Mouse (Mus musculus) MEL (cell line): ENCODE data around the gene Bmp7. TPM values are rescaled to one million over a fixed set of nuclear protein-coding genes. Genes with fewer than 3 reads are reported as not detected.

Experiments used
- DNase-seq: peaks from one replicate; pipeline ENCODE4 v3.0.0; 2011; ENCODE audit warnings: low read depth, low spot score
- H3K27ac ChIP-seq: 2 replicates; pipeline ENCODE4 v1.5.1; 2012; ENCODE audit warnings: low read depth, mild to moderate bottlenecking, control low read depth, low read length, moderate library complexity; ENCODE audit not compliant: control insufficient read depth
- H3K27me3 ChIP-seq, 2 experiments: fragments of 150-350 bp in 1 of 2; sonication (generic) in 1 of 2; 2 replicates each; pipeline ENCODE4 v1.6.1; 2012; ENCODE audit warnings: low read length in 2 of 2, mild to moderate bottlenecking in 2 of 2, improper control_type of control experiment in 1 of 2, moderate library complexity in 1 of 2; ENCODE audit not compliant: insufficient read depth in 2 of 2, control insufficient read depth in 1 of 2
- H3K36me3 ChIP-seq, 2 experiments: 2 replicates each; pipeline ENCODE4 v1.6.1; 2012 to 2014; ENCODE audit warnings: low read length in 2 of 2, improper control_type of control experiment in 1 of 2, inconsistent platforms in 1 of 2, mild to moderate bottlenecking in 1 of 2; ENCODE audit not compliant: insufficient read depth in 2 of 2, control insufficient read depth in 1 of 2
- H3K4me1 ChIP-seq, 2 experiments: fragments of 150-350 bp in 1 of 2; sonication (generic) in 1 of 2; 2 replicates each; pipeline ENCODE4 v1.6.1; 2012; ENCODE audit warnings: low read length in 2 of 2, improper control_type of control experiment in 1 of 2, mild to moderate bottlenecking in 1 of 2; ENCODE audit not compliant: insufficient read depth in 2 of 2, control insufficient read depth in 1 of 2
- H3K4me3 ChIP-seq, 2 experiments: fragments of 150-350 bp in 1 of 2; sonication (generic) in 1 of 2; 2 replicates each; pipeline ENCODE4 v1.5.1; 2012; ENCODE audit warnings: low read depth in 2 of 2, low read length in 2 of 2, mild to moderate bottlenecking in 2 of 2, moderate library complexity in 2 of 2, control low read depth in 1 of 2, improper control_type of control experiment in 1 of 2; ENCODE audit not compliant: control insufficient read depth in 1 of 2, insufficient read depth in 1 of 2
- H3K79me2 ChIP-seq: 2 replicates; pipeline ENCODE4 v1.6.1; 2012; ENCODE audit warnings: mild to moderate bottlenecking, low read length, moderate library complexity; ENCODE audit not compliant: control insufficient read depth, poor library complexity, insufficient read depth
- H3K9ac ChIP-seq: 2 replicates; pipeline ENCODE4 v1.6.1; 2012; ENCODE audit warnings: low read depth, mild to moderate bottlenecking, control low read depth, low read length, moderate library complexity; ENCODE audit not compliant: control insufficient read depth, poor library complexity, severe bottlenecking
- H3K9me3 ChIP-seq: fragments of 150-350 bp; sonication (generic); replicated peaks from 2 replicates; pipeline ENCODE4 v1.6.1; 2012; ENCODE audit warnings: mild to moderate bottlenecking, low read length, improper control_type of control experiment, moderate library complexity; ENCODE audit not compliant: insufficient read depth
- CHD1 ChIP-seq: IDR thresholded peaks from 2 replicates; pipeline ENCODE4 v1.6.1; 2012; ENCODE audit warnings: low read depth, mild to moderate bottlenecking, inconsistent platforms, low read length, improper control_type of control experiment
- CTCF ChIP-seq, 3 experiments: IDR thresholded peaks in 2 of 3; conservative IDR thresholded peaks in 1 of 3; 2 replicates each; pipeline ENCODE4 v1.5.1; 2011 to 2012; ENCODE audit warnings: low read length in 3 of 3, low read depth in 2 of 3, mild to moderate bottlenecking in 2 of 3, improper control_type of control experiment in 1 of 3, inconsistent platforms in 1 of 3, mixed read lengths in 1 of 3, moderate library complexity in 1 of 3; ENCODE audit not compliant: control insufficient read depth in 1 of 3, insufficient read depth in 1 of 3, poor library complexity in 1 of 3, severe bottlenecking in 1 of 3
- E2F4 ChIP-seq: IDR thresholded peaks from 2 replicates; pipeline ENCODE4 v1.6.1; 2011; ENCODE audit warnings: low read depth, low read length, improper control_type of control experiment, borderline replicate concordance
- ELF1 ChIP-seq: IDR thresholded peaks from 2 replicates; pipeline ENCODE4 v1.6.1; 2014; ENCODE audit warnings: low read depth, mild to moderate bottlenecking, inconsistent platforms, low read length, improper control_type of control experiment, moderate library complexity
- EP300 ChIP-seq, 2 experiments: IDR thresholded peaks; 2 replicates each; pipeline ENCODE4 v1.6.1; 2011; ENCODE audit warnings: improper control_type of control experiment in 2 of 2, low read length in 2 of 2, low read depth in 1 of 2, mild to moderate bottlenecking in 1 of 2
- ETS1 ChIP-seq: IDR thresholded peaks from 2 replicates; pipeline ENCODE4 v1.6.1; 2012; ENCODE audit warnings: low read depth, mild to moderate bottlenecking, inconsistent platforms, low read length, improper control_type of control experiment, moderate library complexity
- GATA1 ChIP-seq: IDR thresholded peaks from 2 replicates; pipeline ENCODE4 v1.6.1; 2011; ENCODE audit warnings: low read depth, low read length, improper control_type of control experiment
- JUND ChIP-seq: IDR thresholded peaks from 2 replicates; pipeline ENCODE4 v1.6.1; 2011; ENCODE audit warnings: low read depth, mild to moderate bottlenecking, improper control_type of control experiment, low read length
- KAT2A ChIP-seq: conservative IDR thresholded peaks from 2 replicates; pipeline ENCODE4 v1.6.1; 2012; ENCODE audit warnings: low read depth, low read length, improper control_type of control experiment, inconsistent platforms
- MAFK ChIP-seq: IDR thresholded peaks from 2 replicates; pipeline ENCODE4 v1.6.1; 2011; ENCODE audit warnings: low read depth, mild to moderate bottlenecking, low read length, improper control_type of control experiment, borderline replicate concordance
- MAX ChIP-seq: IDR thresholded peaks from 2 replicates; pipeline ENCODE4 v1.6.1; 2011; ENCODE audit warnings: low read length, improper control_type of control experiment
- MEF2A ChIP-seq: IDR thresholded peaks from 2 replicates; pipeline ENCODE4 v1.6.1; 2014; ENCODE audit warnings: low read depth, mild to moderate bottlenecking, inconsistent platforms, low read length, improper control_type of control experiment; ENCODE audit not compliant: poor library complexity, insufficient replicate concordance, severe bottlenecking; ENCODE audit errors: extremely low read depth
- NRF1 ChIP-seq: IDR thresholded peaks from 2 replicates; pipeline ENCODE4 v1.6.1; 2014; ENCODE audit warnings: low read depth, mild to moderate bottlenecking, inconsistent platforms, low read length, improper control_type of control experiment, moderate library complexity; ENCODE audit not compliant: poor library complexity, insufficient read depth, severe bottlenecking
- POLR2AphosphoS5 ChIP-seq: IDR thresholded peaks from 2 replicates; pipeline ENCODE4 v1.6.1; 2012; ENCODE audit warnings: low read depth, borderline replicate concordance, mild to moderate bottlenecking, inconsistent platforms, low read length, moderate library complexity, mixed read lengths
- RAD21 ChIP-seq: IDR thresholded peaks from 2 replicates; pipeline ENCODE4 v1.6.1; 2011; ENCODE audit warnings: mild to moderate bottlenecking, low read depth, low read length, improper control_type of control experiment
- SMC3 ChIP-seq: IDR thresholded peaks from 2 replicates; pipeline ENCODE4 v1.6.1; 2011; ENCODE audit warnings: low read depth, low read length, improper control_type of control experiment
- TAL1 ChIP-seq: IDR thresholded peaks from 2 replicates; pipeline ENCODE4 v1.6.1; 2012; ENCODE audit warnings: mild to moderate bottlenecking, inconsistent platforms, low read length, moderate library complexity, mixed read lengths
- TBP ChIP-seq: IDR thresholded peaks from 2 replicates; pipeline ENCODE4 v1.8.0; 2011; ENCODE audit warnings: low read depth, low read length, improper control_type of control experiment
- TCF12 ChIP-seq: IDR thresholded peaks from 2 replicates; pipeline ENCODE4 v1.6.1; 2014; ENCODE audit warnings: low read depth, mild to moderate bottlenecking, inconsistent platforms, low read length, improper control_type of control experiment, moderate library complexity
- UBTF ChIP-seq: IDR thresholded peaks from 2 replicates; pipeline ENCODE4 v1.6.1; 2012; ENCODE audit warnings: low read depth, mild to moderate bottlenecking, inconsistent platforms, low read length, improper control_type of control experiment, moderate library complexity, borderline replicate concordance; ENCODE audit not compliant: insufficient read depth
- ZC3H11A ChIP-seq: IDR thresholded peaks from 2 replicates; pipeline ENCODE4 v1.6.1; 2012; ENCODE audit warnings: low read depth, mild to moderate bottlenecking, inconsistent platforms, low read length, improper control_type of control experiment
- ZKSCAN1 ChIP-seq: IDR thresholded peaks from 2 replicates; pipeline ENCODE4 v1.6.1; 2012; ENCODE audit warnings: low read depth, mild to moderate bottlenecking, inconsistent platforms, low read length, improper control_type of control experiment, moderate library complexity
- ZMIZ1 ChIP-seq: IDR thresholded peaks from 2 replicates; pipeline ENCODE4 v1.6.1; 2012; ENCODE audit warnings: low read depth, mild to moderate bottlenecking, inconsistent platforms, low read length, improper control_type of control experiment, moderate library complexity
- ZNF384 ChIP-seq: IDR thresholded peaks from 2 replicates; pipeline ENCODE4 v1.6.1; 2012; ENCODE audit warnings: low read depth, mild to moderate bottlenecking, inconsistent platforms, low read length, improper control_type of control experiment
- polyA plus RNA-seq, 2 experiments: library from polyadenylated mRNA; stranded (reverse) in 1 of 2; unstranded in 1 of 2; fragments of >175 nt in 1 of 2; fragments of >200 nt in 1 of 2; gene quantifications; 2 replicates each; pipeline versions ENCODE4 v1.2.1 to v1.2.4; 2012; ENCODE audit warnings: low replicate concordance in 2 of 2, low read depth in 1 of 2; ENCODE audit not compliant: insufficient read length in 2 of 2, insufficient read depth in 1 of 2, missing spikeins in 1 of 2
- total RNA-seq: library from RNA; depleted of rRNA; stranded (reverse); fragments of 300-350 nt; gene quantifications from 2 replicates; pipeline ENCODE4 v1.2.3, GENCODE M21; 2012

Bmp7 gene
- total and polyA plus RNA-seq, 3 experiments, result not detected

- H3K27ac ChIP-seq, result no peak overlapping the region
- H3K9ac ChIP-seq, result no peak overlapping the region
- no peak overlapping the region for H3K4me3 ChIP-seq
- H3K27me3 ChIP-seq, result no peaks in the 10 kb centered on the region
- no peaks in the 10 kb centered on the region for H3K79me2 ChIP-seq
- TF ChIP-seq TAL1, result no peak
- no peak for TF ChIP-seq MAX
- no peak for TF ChIP-seq UBTF
- TF ChIP-seq KAT2A, result no peak
- TF ChIP-seq ZC3H11A, result no peak
- no peak for TF ChIP-seq ETS1
- no peak for TF ChIP-seq CHD1
- TF ChIP-seq ZNF384, result no peak
- TF ChIP-seq ZMIZ1, result no peak
- no peak for TF ChIP-seq NRF1
- no peak for TF ChIP-seq RAD21
- TF ChIP-seq, all 39 proteins: peak for 0
- no peaks in the 10 kb centered on the region for H3K9me3 ChIP-seq
- DNase-seq, result no peak
- no peaks in the 10 kb centered on the region for H3K4me1 ChIP-seq
- H3K36me3 ChIP-seq, result no peaks in the 10 kb centered on the region
These were observed 26.1 kb downstream of the Bmp7 start for GRCm38 (mm10) chr2:172914018-172914417.

- no peak for TF ChIP-seq MEF2A
- TF ChIP-seq ZC3H11A, result no peak
- TF ChIP-seq KAT2A, result no peak
- no peak for TF ChIP-seq EP300 (IDR thresholded peaks at IDR 0.05; ENCODE audit: low read depth in 1 of 2, low read length in 2 of 2)
- no peak for TF ChIP-seq POLR2AphosphoS5
- no peak for TF ChIP-seq TCF12
- no peak for TF ChIP-seq ELF1
- TF ChIP-seq JUND, result no peak
- no peak for TF ChIP-seq RAD21
- no peak for TF ChIP-seq ZNF384
- TF ChIP-seq ZKSCAN1, result no peak
- TF ChIP-seq CTCF (IDR thresholded peaks at IDR 0.05 in 2 of 3, conservative IDR thresholded peaks at IDR 0.05 in 1 of 3; ENCODE audit: control insufficient read depth in 1 of 3, insufficient read depth in 1 of 3, low read depth in 2 of 3, low read length in 3 of 3, poor library complexity in 1 of 3, severe bottlenecking in 1 of 3), result no peak
- no peak for TF ChIP-seq E2F4
- no peak for TF ChIP-seq TBP
- no peak for TF ChIP-seq GATA1
- TF ChIP-seq MAFK, result no peak
- no peak for TF ChIP-seq ETS1
- no peak for TF ChIP-seq SMC3
- H3K4me3 ChIP-seq, result no peak overlapping the region
- no peaks in the 10 kb centered on the region for H3K79me2 ChIP-seq
- no peak for DNase-seq
- H3K36me3 ChIP-seq, result no peaks in the 10 kb centered on the region
- no peaks in the 10 kb centered on the region for H3K4me1 ChIP-seq
- H3K27ac ChIP-seq, result no peak overlapping the region
- no peaks in the 10 kb centered on the region for H3K9me3 ChIP-seq
- no peak overlapping the region for H3K9ac ChIP-seq
- no peaks in the 10 kb centered on the region for H3K27me3 ChIP-seq
These were observed 28.4 kb downstream of the Bmp7 start for GRCm38 (mm10) chr2:172911715-172912114.
